Mouse (Mus musculus): ENCODE measurements at regions not wholly inside any gene's neighbourhood (a gene's known extent, or its start where the extent isn't known, plus 50 kb on each side); places are given as distances from the start of the nearest gene placed in this dataset.

DNA sequence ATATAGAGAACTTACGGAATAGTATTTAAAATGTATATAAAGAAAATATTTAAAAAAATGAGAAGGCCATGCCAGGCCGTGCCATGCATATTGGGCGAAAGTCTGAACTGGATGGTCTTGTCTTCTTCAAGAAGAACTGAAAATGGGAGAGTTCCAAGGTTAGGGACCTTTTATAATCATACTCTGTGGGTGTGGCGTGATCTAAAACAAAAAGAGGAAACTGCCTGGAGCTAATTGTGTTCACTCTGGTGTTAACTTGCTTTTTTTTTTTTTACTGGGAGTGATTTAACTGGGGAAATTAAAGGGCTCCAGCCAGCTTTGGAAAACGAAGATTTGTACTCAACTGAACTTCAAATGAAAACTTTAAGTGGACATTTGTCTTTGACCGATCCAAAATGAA, 799.2 kb upstream of the Cited2 start:
- TF ChIP-seq CTCF (conservative IDR thresholded peaks at IDR 0.05; ENCODE audit: insufficient read depth, insufficient read length, low read depth, low read length) (no peak), POLR2A (IDR thresholded peaks at IDR 0.05; ENCODE audit: low read depth, low read length) (no peak)
- H3K4me3 ChIP-seq (ENCODE audit: insufficient read depth, low read depth, low read length), result no peak overlapping the region
- 76% methylated on average over 6 of the region's 6 CpGs for WGBS
- no peaks in the 10 kb centered on the region for H3K27me3 ChIP-seq (replicated peaks; ENCODE audit: control insufficient read depth, insufficient read depth, low read length)
- H3K36me3 ChIP-seq (ENCODE audit: control insufficient read depth, insufficient read depth, low read length), result no peaks in the 10 kb centered on the region
- no peak overlapping the region for H3K27ac ChIP-seq (ENCODE audit: insufficient read depth, low read depth, low read length)
- H3K4me1 ChIP-seq (ENCODE audit: control insufficient read depth, insufficient read depth, low read length), result no peaks in the 10 kb centered on the region
- no peak for DNase-seq

DNA sequence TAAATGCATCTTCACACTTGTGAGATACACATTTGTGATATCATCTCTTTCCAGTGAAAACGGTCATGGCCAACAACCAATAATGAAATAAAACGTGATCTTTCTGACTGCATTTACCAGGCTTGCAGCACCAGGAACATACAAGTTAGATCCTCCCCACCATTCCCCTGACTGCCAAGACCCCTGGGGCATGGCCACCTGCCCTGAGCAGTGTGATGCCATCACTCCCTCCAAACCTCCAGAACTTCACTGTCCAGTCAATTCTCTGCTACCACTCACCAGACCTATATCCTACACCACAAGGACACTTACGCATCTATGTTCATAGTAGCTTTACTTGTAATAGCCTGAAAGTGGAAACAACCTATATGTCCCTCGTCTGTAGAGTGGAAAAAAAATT, 785.3 kb upstream of the Cited2 start:
- H3K27ac ChIP-seq (ENCODE audit: insufficient read depth, low read depth, low read length), result no peak overlapping the region
- H3K4me3 ChIP-seq (ENCODE audit: insufficient read depth, low read depth, low read length), result no peak overlapping the region
- H3K36me3 ChIP-seq (ENCODE audit: control insufficient read depth, insufficient read depth, low read length), result no peaks in the 10 kb centered on the region
- no peaks in the 10 kb centered on the region for H3K4me1 ChIP-seq (ENCODE audit: control insufficient read depth, insufficient read depth, low read length)
- no peak for DNase-seq
- H3K27me3 ChIP-seq (replicated peaks; ENCODE audit: control insufficient read depth, insufficient read depth, low read length), result no peaks in the 10 kb centered on the region
- WGBS, result 91% methylated on average over 4 of the region's 4 CpGs
- no peak for TF ChIP-seq CTCF (conservative IDR thresholded peaks at IDR 0.05; ENCODE audit: insufficient read depth, insufficient read length, low read depth, low read length)
- no peak for TF ChIP-seq POLR2A (IDR thresholded peaks at IDR 0.05; ENCODE audit: low read depth, low read length)

DNA sequence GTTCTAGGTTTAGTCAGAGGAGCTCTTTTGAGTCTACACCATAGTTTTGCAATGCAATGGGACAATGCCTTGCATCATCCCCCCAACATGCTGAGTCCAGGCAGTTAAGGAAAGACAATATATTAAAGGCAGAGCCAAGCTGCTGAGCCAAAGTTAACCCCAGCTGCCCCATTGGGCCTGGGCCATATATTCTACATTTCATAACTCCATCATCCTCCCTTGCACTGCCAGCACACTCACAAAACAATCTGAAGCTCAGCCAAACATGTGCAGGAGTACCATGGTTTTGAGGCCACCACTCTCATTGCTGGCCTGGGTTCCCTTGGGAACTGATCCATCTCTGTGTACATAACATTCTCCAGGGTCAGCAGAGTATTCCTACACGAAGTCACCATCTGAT, 771.4 kb upstream of the Cited2 start:
- no peaks in the 10 kb centered on the region for H3K36me3 ChIP-seq (ENCODE audit: control insufficient read depth, insufficient read depth, low read length)
- H3K27me3 ChIP-seq (replicated peaks; ENCODE audit: control insufficient read depth, insufficient read depth, low read length), result no peaks in the 10 kb centered on the region
- no peaks in the 10 kb centered on the region for H3K4me1 ChIP-seq (ENCODE audit: control insufficient read depth, insufficient read depth, low read length)
- TF ChIP-seq CTCF (conservative IDR thresholded peaks at IDR 0.05; ENCODE audit: insufficient read depth, insufficient read length, low read depth, low read length) (no peak), POLR2A (IDR thresholded peaks at IDR 0.05; ENCODE audit: low read depth, low read length) (no peak)
- DNase-seq, result no peak
- no peak overlapping the region for H3K27ac ChIP-seq (ENCODE audit: insufficient read depth, low read depth, low read length)
- H3K4me3 ChIP-seq (ENCODE audit: insufficient read depth, low read depth, low read length), result no peak overlapping the region
- WGBS, result 46% methylated on average over 1 of the region's 1 CpGs

DNA sequence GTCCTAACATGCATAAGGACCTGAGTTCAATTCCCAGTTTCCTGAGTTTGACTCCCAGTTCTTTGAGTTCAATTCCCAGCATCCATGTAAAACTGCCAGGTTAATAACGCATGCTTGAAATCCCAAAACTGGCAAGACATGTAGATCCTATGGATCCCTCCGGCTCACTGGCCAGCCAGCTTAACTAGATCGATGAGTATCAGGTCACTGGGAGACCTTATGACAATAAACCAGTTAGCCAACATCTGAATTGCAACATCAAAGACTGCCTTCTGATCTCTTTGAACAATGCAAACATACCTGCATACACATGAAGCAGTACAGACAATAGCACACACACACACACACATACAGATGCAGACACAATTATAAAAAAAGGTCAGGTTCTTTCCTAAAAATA, 762.0 kb upstream of the Cited2 start:
- no peaks in the 10 kb centered on the region for H3K27me3 ChIP-seq (replicated peaks; ENCODE audit: control insufficient read depth, insufficient read depth, low read length)
- H3K4me3 ChIP-seq (ENCODE audit: insufficient read depth, low read depth, low read length), result no peak overlapping the region
- H3K27ac ChIP-seq (ENCODE audit: insufficient read depth, low read depth, low read length), result no peak overlapping the region
- H3K36me3 ChIP-seq (ENCODE audit: control insufficient read depth, insufficient read depth, low read length), result no peaks in the 10 kb centered on the region
- no peaks in the 10 kb centered on the region for H3K4me1 ChIP-seq (ENCODE audit: control insufficient read depth, insufficient read depth, low read length)
- DNase-seq, result no peak
- TF ChIP-seq CTCF (conservative IDR thresholded peaks at IDR 0.05; ENCODE audit: insufficient read depth, insufficient read length, low read depth, low read length), result no peak
- no peak for TF ChIP-seq POLR2A (IDR thresholded peaks at IDR 0.05; ENCODE audit: low read depth, low read length)
- WGBS, result 90% methylated on average over 3 of the region's 3 CpGs

GRCm38 (mm10) chr10:16962463-16962862, 760.6 kb upstream of the Cited2 start:
- DNase-seq, result peak; percentile 33
- Histone ChIP-seq H3K36me3 (ENCODE audit: control insufficient read depth, insufficient read depth, low read length) (no peaks in the 10 kb centered on the region), H3K27ac (ENCODE audit: insufficient read depth, low read depth, low read length) (no peak overlapping the region), H3K4me3 (ENCODE audit: insufficient read depth, low read depth, low read length) (no peak overlapping the region), H3K27me3 (replicated peaks; ENCODE audit: control insufficient read depth, insufficient read depth, low read length) (no peaks in the 10 kb centered on the region), H3K4me1 (ENCODE audit: control insufficient read depth, insufficient read depth, low read length) (no peaks in the 10 kb centered on the region)
- no peak for TF ChIP-seq CTCF (conservative IDR thresholded peaks at IDR 0.05; ENCODE audit: insufficient read depth, insufficient read length, low read depth, low read length)
- no peak for TF ChIP-seq POLR2A (IDR thresholded peaks at IDR 0.05; ENCODE audit: low read depth, low read length)
- WGBS, result 52% methylated on average over 2 of the region's 2 CpGs

DNA sequence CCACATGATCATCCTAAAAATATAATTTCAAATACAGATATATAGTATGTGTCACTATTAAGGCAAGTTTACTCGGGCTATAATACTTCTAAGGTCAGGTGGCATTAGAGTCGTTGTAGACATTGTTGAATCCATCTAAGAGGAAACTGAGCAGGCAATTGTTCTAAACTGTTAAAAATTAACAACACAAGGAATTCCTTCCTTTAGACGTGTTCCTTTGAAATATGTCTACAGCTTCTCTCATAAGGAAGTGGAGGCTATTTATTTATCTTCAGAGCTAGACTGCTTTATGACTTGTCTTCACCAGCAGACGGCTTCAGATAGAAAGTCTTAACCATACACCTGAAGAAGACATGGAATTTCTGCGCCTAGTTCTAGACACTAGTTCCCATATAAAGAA, 744.2 kb upstream of the Cited2 start:
- H3K27ac ChIP-seq (ENCODE audit: insufficient read depth, low read depth, low read length), result no peak overlapping the region
- no peak overlapping the region for H3K4me3 ChIP-seq (ENCODE audit: insufficient read depth, low read depth, low read length)
- H3K36me3 ChIP-seq (ENCODE audit: control insufficient read depth, insufficient read depth, low read length), result no peaks in the 10 kb centered on the region
- no peaks in the 10 kb centered on the region for H3K4me1 ChIP-seq (ENCODE audit: control insufficient read depth, insufficient read depth, low read length)
- no peaks in the 10 kb centered on the region for H3K27me3 ChIP-seq (replicated peaks; ENCODE audit: control insufficient read depth, insufficient read depth, low read length)
- no peak for DNase-seq
- WGBS, result 61% methylated on average over 5 of the region's 5 CpGs
- TF ChIP-seq CTCF (conservative IDR thresholded peaks at IDR 0.05; ENCODE audit: insufficient read depth, insufficient read length, low read depth, low read length), result no peak
- no peak for TF ChIP-seq POLR2A (IDR thresholded peaks at IDR 0.05; ENCODE audit: low read depth, low read length)

DNA sequence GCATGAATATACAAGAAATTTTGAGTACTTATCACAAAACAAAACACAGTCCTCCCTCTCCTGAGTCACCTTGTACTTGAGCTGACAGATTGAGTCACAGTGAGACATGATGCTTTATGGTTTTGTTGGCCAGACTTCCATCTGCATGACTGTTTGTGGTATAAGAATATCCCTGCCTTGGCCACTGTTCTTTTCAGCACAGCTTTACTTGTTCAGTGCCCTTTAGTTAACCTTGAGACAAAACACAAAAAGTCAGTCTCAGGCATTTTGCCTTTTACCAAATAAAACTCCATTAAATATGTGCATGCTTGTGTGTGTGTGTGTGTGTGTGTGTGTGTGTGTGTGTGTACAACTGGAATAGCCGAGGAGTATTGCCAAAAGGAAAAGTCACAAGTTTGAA, 732.8 kb upstream of the Cited2 start:
- 46% methylated on average over 1 of the region's 1 CpGs for WGBS
- Histone ChIP-seq H3K27ac (ENCODE audit: insufficient read depth, low read depth, low read length) (no peak overlapping the region), H3K4me1 (ENCODE audit: control insufficient read depth, insufficient read depth, low read length) (peaks cover 6% of the 10 kb centered on the region; the same call in 1 of the 2 replicates), H3K27me3 (replicated peaks; ENCODE audit: control insufficient read depth, insufficient read depth, low read length) (no peaks in the 10 kb centered on the region), H3K36me3 (ENCODE audit: control insufficient read depth, insufficient read depth, low read length) (no peaks in the 10 kb centered on the region), H3K4me3 (ENCODE audit: insufficient read depth, low read depth, low read length) (no peak overlapping the region)
- TF ChIP-seq POLR2A (IDR thresholded peaks at IDR 0.05; ENCODE audit: low read depth, low read length), result no peak
- no peak for TF ChIP-seq CTCF (conservative IDR thresholded peaks at IDR 0.05; ENCODE audit: insufficient read depth, insufficient read length, low read depth, low read length)
- peak; percentile 6 for DNase-seq

DNA sequence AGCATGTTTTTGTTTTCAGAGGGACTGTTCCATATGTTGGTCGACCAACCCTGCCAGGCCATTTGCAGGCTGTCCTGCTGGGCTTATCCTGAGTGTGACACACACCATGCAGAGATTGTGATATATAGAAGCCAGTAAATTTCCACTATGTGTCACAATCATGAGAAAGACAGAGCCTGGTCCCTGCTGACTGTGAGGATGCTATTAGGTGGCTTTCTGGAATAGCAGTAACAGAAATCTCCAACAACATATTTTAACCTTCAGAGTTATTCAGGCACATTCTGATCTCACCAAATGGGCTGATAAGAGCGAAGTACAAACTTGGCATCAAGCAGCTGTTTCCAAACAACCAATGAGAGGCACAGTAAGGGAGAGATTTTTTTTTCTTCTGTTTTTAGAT, 729.2 kb upstream of the Cited2 start:
- WGBS, result 57% methylated on average over 2 of the region's 2 CpGs
- H3K27me3 ChIP-seq (replicated peaks; ENCODE audit: control insufficient read depth, insufficient read depth, low read length), result no peaks in the 10 kb centered on the region
- H3K27ac ChIP-seq (ENCODE audit: insufficient read depth, low read depth, low read length), result peak overlapping the region; percentile 63
- no peaks in the 10 kb centered on the region for H3K36me3 ChIP-seq (ENCODE audit: control insufficient read depth, insufficient read depth, low read length)
- H3K4me3 ChIP-seq (ENCODE audit: insufficient read depth, low read depth, low read length), result no peak overlapping the region
- peak; percentile 37 for DNase-seq
- H3K4me1 ChIP-seq (ENCODE audit: control insufficient read depth, insufficient read depth, low read length), result peaks cover 6% of the 10 kb centered on the region; the same call in 1 of the 2 replicates
- no peak for TF ChIP-seq CTCF (conservative IDR thresholded peaks at IDR 0.05; ENCODE audit: insufficient read depth, insufficient read length, low read depth, low read length)
- TF ChIP-seq POLR2A (IDR thresholded peaks at IDR 0.05; ENCODE audit: low read depth, low read length), result no peak

Data from kidney, adult 2 months (tissue).